Comparison of ENCODE assay signal across 24 mouse cellular contexts in genomic region chr4:149635915-149636415, GRCm38 (mm10).
"Had no signal": no experiment of that assay in that cellular context is flagged by ENCODE, and none has a peak within 500 bp of the region (broad histone marks: within the 10 kb centered on the region; RNA-seq: fewer than 3 reads in every experiment).

No protein-coding gene starts in this region.

- DNase-seq: gastrocnemius, adult 2 months; gastrocnemius, postnatal 10 days; gastrocnemius, postnatal 25 days; heart, adult 18-20 months; heart, postnatal 14 days; heart, postnatal 36 days; kidney, adult 11 months; kidney, adult 2 months; kidney, postnatal 14 days; layer of hippocampus, adult 9-11 months; layer of hippocampus, postnatal 36 days; left cerebral cortex, postnatal 4 days had no signal

- H3K27me3 ChIP-seq: heart, embryonic 13.5 days; heart, embryonic 15.5 days; hindbrain, embryonic 13.5 days; hindbrain, embryonic 15.5 days; limb, embryonic 13.5 days; limb, embryonic 15.5 days had no signal

- ATAC-seq: hindbrain, postnatal 0 days; intestine, embryonic 16.5 days had no signal

- H3K4me3 ChIP-seq: gastrocnemius, adult 2 months; heart, embryonic 13.5 days; heart, embryonic 15.5 days; hindbrain, embryonic 13.5 days; hindbrain, embryonic 15.5 days; limb, embryonic 13.5 days; limb, embryonic 15.5 days had no signal

- H3K4me2 ChIP-seq: heart, embryonic 11.5 days; heart, embryonic 13.5 days; heart, embryonic 15.5 days; hindbrain, embryonic 13.5 days; hindbrain, embryonic 15.5 days; limb, embryonic 13.5 days; limb, embryonic 15.5 days; liver, embryonic 11.5 days had no signal

- H3K27ac ChIP-seq: gastrocnemius, adult 2 months; heart, embryonic 13.5 days; heart, embryonic 15.5 days; hindbrain, embryonic 13.5 days; hindbrain, embryonic 15.5 days; hindbrain, postnatal 0 days; kidney, postnatal 0 days; limb, embryonic 13.5 days; limb, embryonic 15.5 days; liver, embryonic 14.5 days had no signal

- H3K9me3 ChIP-seq: heart, embryonic 13.5 days; heart, embryonic 15.5 days; hindbrain, embryonic 13.5 days; hindbrain, embryonic 15.5 days; limb, embryonic 13.5 days; limb, embryonic 15.5 days had no signal

- H3K9ac ChIP-seq: heart, embryonic 13.5 days; heart, embryonic 15.5 days; hindbrain, embryonic 13.5 days; hindbrain, embryonic 15.5 days; limb, embryonic 13.5 days; limb, embryonic 15.5 days; liver, embryonic 14.5 days had no signal

- H3K4me1 ChIP-seq: heart, embryonic 13.5 days; heart, embryonic 15.5 days; hindbrain, embryonic 13.5 days; hindbrain, embryonic 15.5 days; limb, embryonic 13.5 days had no signal
